Mouse (Mus musculus) right cerebral cortex, postnatal 4 days (tissue): ENCODE data around the gene Tex13a.

ENCODE experiments used
- DNase-seq: peaks from one replicate; pipeline ENCODE4 v3.0.0-alpha.2; 2022

Gene Tex13a

DNA sequence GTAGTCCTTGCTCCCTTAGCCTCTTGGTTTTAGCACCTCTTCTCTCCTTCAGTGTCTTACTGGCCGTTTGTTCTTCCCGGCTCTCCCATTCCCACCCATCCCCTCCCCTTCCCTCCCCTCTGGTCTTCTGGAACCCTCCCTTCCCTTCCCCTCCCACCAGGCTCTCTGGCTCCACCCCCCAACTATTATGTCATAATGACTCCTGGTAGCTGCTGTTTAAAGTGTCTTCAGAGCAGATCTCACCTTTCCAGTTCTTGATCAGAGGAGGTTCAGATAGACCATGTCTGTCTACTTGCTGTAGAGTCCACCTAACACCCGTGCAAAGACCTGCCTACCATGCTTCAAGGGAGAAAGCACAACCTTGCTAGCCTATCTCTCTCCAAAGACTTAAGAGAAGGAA lies at the start of gene Tex13a:
Gene Tex13a, minus strand, starts transcription at position 101 of the 400 bp plus-strand sequence.
- DNase-seq = no peak

DNA sequence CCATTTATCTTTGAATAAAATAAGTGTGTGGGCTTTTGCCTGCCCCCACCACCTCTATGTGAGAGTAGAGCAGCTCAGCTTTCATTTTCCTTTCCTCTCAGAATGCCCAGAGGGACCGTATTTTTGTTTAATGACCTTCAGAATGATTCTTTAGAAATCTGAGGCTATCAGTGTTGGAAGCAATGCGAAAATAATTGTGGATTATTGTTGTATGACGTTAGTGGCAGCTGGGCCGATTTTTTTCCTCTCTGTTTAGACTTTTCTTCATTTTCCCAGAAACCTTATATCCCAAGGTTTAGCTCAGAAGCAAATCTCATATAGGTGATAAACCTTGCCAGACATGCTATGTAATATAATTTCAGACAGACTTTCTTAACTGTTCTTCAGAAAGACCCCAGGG lies 25.2 kb upstream of the Tex13a start:
- DNase-seq = no peak

DNA sequence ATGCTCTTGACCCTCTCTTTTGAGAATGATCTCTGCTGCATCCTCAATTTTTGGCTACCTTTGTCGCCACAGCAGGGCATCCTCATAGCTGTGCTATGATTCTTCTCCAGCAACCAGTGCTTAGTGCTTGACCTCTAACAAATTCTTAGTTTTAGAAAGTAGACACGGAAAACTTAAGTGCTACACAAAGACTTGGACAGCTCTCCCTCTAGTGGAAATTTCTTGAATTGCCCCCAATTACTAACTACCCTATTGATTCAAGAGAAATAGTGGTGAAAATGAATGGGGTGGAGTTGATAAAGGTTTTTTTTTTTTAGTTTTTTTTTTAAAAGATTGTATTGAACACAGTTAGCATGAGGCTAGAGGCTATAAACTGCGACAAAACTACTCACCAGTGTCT lies 39.2 kb downstream of the Tex13a start:
- no peak for DNase-seq
